Mouse (Mus musculus) duodenum, adult 2 months (tissue): Measurements from ENCODE around the gene Ifi213. TPM values are rescaled to one million over a fixed set of nuclear protein-coding genes. Genes with fewer than 3 reads are reported as not detected.

Experiments used
- polyA plus RNA-seq: library from polyadenylated mRNA; depleted of rRNA; stranded (reverse); fragments of >200 nt; gene quantifications from 2 replicates; pipeline ENCODE4 v1.2.3, GENCODE M21; 2012; ENCODE audit warnings: low replicate concordance; rRNA removed

Gene Ifi213
- polyA plus RNA-seq, result 0.07 and 0.20 TPM in 2 replicates

DNA sequence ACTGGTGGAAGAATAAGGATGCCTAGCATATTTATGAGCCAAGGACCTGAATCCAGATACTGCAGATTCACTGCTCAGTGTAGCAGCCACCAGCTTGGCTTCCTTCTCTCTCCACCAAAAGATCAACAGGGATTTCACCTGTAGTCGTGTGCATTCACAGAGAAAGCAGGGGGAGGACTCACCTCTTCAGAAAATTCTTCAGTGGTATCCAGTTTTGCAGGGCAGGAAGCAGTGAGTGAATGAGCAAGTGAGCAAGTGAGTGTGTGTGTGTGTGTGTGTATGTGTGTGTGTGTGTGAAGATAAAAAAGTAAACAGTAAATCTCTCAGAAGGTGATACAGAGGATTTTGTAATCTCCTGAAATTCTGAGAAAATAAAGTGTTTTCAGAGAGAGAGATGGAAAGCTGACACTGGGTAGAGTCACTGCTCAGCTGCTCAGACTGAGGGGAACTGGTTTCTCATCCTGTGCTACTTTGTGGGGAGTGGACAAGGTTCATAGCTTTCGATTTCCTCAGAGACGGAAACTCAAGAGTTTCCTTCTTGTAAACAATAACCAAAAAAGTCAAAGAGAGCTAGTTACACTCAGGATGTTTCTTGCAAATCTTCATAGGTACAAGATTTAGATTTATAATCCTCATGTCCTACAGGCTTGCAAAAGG is at the start of gene Ifi213:
Gene Ifi213 (minus strand): TSS at position 437 of the 657 bp plus-strand sequence.

DNA sequence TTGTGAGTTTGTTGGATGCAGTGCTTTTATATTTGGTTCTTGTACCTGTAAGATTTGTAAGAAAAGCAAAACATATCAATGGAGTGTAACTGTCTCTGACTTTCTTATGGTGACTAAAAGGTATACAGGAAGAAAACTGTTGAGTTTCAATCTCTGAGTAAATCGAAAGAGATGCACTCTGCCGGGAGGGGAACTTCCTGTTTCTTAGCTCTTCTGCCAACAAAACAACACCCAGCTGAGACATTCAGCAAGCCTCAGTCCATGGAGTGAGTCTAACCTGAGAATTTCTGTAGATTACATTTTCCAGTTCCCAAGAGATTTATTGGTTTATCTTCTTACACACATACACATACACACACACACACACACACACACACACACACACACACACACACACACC is 31.5 kb upstream of the Ifi213 start, which contains the start of gene Ifi209:
Gene Ifi209 (plus strand): TSS at position 296 of the 400 bp plus-strand sequence.

DNA sequence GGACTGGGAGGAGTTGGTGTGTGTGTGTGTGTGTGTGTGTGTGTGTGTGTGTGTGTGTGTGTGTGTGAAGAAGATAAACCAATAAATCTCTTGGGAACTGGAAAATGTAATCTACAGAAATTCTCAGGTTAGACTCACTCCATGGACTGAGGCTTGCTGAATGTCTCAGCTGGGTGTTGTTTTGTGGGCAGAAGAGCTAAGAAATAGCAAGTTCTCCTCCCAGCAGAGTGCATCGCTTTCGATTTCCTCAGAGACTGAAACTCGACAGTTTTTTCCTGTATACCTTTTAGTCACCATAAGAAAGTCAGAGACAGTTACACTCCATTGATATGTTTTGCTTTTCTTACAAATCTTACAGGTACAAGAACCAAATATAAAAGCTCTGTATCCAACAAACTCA is 63.3 kb downstream of the Ifi213 start, which contains the start of gene Ifi214:
Gene Ifi214 (minus strand): TSS at position 167 of the 400 bp plus-strand sequence.

Other genes with a start within 250 kb of the Ifi213 start
- gene Aim2, start 248.4 kb downstream of the Ifi213 start, polyA plus RNA-seq, result 0.11 and 1.4 TPM in 2 replicates
- 4.9 and 5.4 TPM in 2 replicates for gene Cadm3, start 231.6 kb downstream of the Ifi213 start, polyA plus RNA-seq
- gene Ifi206, start 108.2 kb downstream of the Ifi213 start, polyA plus RNA-seq, result 0.21 and 0.65 TPM in 2 replicates
- not detected in 2 replicates for gene Ifi214, start 63.3 kb downstream of the Ifi213 start, polyA plus RNA-seq
- gene Ifi209, start 31.6 kb upstream of the Ifi213 start, polyA plus RNA-seq, result 0.02 TPM in 1 of 2 replicates, not detected in the other
- gene Ifi208, start 74.4 kb upstream of the Ifi213 start, polyA plus RNA-seq, result 0.27 TPM in 1 of 2 replicates, not detected in the other
- 0.41 and 0.53 TPM in 2 replicates for gene Ifi207, start 142.5 kb upstream of the Ifi213 start, polyA plus RNA-seq
- gene Ifi204, start 167.7 kb upstream of the Ifi213 start, polyA plus RNA-seq, result 0.05 TPM in 1 of 2 replicates, not detected in the other